Mouse (Mus musculus) bone marrow macrophage, adult 2 months (primary cell): ENCODE results near the gene Bag1.

Experiments used
- CTCF ChIP-seq: IDR thresholded peaks from 2 replicates; pipeline ENCODE4 v1.5.1; 2012; ENCODE audit warnings: low read depth, mild to moderate bottlenecking, low read length, moderate library complexity
- POLR2A ChIP-seq: IDR thresholded peaks from 2 replicates; pipeline ENCODE4 v1.6.1; 2012; ENCODE audit warnings: mild to moderate bottlenecking, low read depth, low read length, borderline replicate concordance

DNA sequence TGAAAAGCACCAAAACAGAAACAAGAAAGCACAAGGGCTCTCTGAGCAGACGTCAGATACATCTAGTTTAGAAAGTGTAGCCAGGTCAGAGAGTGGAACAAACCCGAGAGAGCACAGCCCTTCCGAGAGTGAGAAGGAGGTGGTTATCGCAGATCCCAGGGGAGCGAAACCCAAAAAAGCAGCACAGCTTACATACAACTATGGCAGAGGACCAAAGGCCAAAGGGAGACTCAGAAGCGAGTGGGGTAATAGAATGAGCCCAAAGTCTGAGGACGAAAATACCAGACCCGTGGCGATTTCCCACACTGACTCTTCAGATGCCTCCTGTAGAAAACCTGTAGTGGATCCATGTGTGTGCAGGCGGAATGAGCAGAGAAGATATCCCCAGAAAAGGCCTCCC, 28.6 kb upstream of the Bag1 start:
- no peak for TF ChIP-seq POLR2A
- TF ChIP-seq CTCF = no peak
